Mouse (Mus musculus): ENCODE measurements around the gene Mageb18.

DNA sequence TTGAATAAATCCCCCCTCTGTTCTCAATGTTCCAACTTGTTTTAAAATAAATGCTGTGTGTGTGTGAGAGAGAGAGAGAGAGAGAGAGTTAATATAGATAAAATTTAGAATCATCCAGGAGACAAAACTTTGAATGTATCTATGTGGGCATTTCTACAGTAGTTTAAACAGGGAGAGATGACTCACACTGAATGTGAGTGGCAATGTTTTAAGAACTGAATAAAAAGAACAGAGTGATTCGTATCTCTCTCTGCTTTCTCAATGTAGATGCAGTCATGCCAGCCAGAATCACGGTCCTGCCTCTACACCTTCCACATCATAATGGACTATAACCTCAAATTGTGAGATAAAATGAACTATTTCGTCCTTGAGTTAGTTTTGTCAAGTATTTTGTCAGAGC is 11.1 kb upstream of the Mageb18 start:
- TF ChIP-seq EP300 (IDR thresholded peaks at IDR 0.05; ENCODE audit: low read depth) (no peak), CTCF (IDR thresholded peaks at IDR 0.05; ENCODE audit: low read depth) (no peak)

All from liver, postnatal 0 days (tissue).